Mouse (Mus musculus) layer of hippocampus, adult 2 months (tissue): ENCODE data around the gene Gm9044. TPM values are rescaled to one million over a fixed set of nuclear protein-coding genes. Genes with fewer than 3 reads are reported as not detected.
"Not testable (repeated sequence)": the region's sequence is repeated elsewhere in the genome, so short reads cannot be mapped to it uniquely, and the experiment has no call there.

ENCODE experiments used
- DNase-seq, 2 experiments: peaks; one replicate each; pipeline ENCODE4 v3.0.0; 2022; ENCODE audit warnings: low spot score in 2 of 2
- H3K27ac ChIP-seq: fragments of 200-600 bp; 2 replicates; pipeline ENCODE4 v1.8.1; 2022
- H3K4me3 ChIP-seq: fragments of 200-600 bp; 2 replicates; pipeline ENCODE4 v1.8.1; 2022; ENCODE audit warnings: mild to moderate bottlenecking
- CTCF ChIP-seq: fragments of 200-600 bp; conservative IDR thresholded peaks from 2 replicates; pipeline ENCODE4 v1.8.1; 2022; ENCODE audit warnings: antibody characterized with exemption, mild to moderate bottlenecking, moderate library complexity
- long read RNA-seq, 2 experiments: library from polyadenylated mRNA; stranded (forward); transcript quantifications; one replicate each; pipeline ENCODE4 v2.0.0; 2021; ENCODE audit warnings: borderline mapping rate in 2 of 2
- total RNA-seq, 2 experiments: library from RNA; stranded (reverse); gene quantifications; 2 replicates each; pipeline ENCODE4 v1.2.3; 2021

The Gm9044 gene
- total RNA-seq, result not detected
- long read RNA-seq, experiment 1, result 0 reads
- long read RNA-seq, experiment 2, result 0 reads

- H3K27ac ChIP-seq, DNase-seq, H3K4me3 ChIP-seq: not testable (repeated sequence)
Observed at GRCm38 (mm10) chr10:118332308-118332707, at the start of gene Gm9044. Gene Gm9044, minus strand, starts transcription at chr10:118332408.

- peak; percentile 85 to 86 for DNase-seq
- Histone ChIP-seq H3K4me3 (no peak overlapping the region), H3K27ac (no peak overlapping the region)
- peak; percentile 98 for TF ChIP-seq CTCF
Observed at GRCm38 (mm10) chr10:118370443-118370842, 38.2 kb upstream of the Gm9044 start.

GRCm38 (mm10) chr10:118369518-118369917, 37.3 kb upstream of the Gm9044 start:
- no peak for DNase-seq
- H3K27ac ChIP-seq, result no peak overlapping the region
- no peak overlapping the region for H3K4me3 ChIP-seq
- TF ChIP-seq CTCF, result no peak

GRCm38 (mm10) chr10:118354005-118354404, 21.8 kb upstream of the Gm9044 start, which contains the start of gene Gm9049:
Gene Gm9049, minus strand, starts transcription at chr10:118354105.
- H3K27ac ChIP-seq, DNase-seq, H3K4me3 ChIP-seq: not testable (repeated sequence)

GRCm38 (mm10) chr10:118348579-118348978, 16.4 kb upstream of the Gm9044 start, which contains the start of gene Gm9048:
Gene Gm9048, minus strand, starts transcription at chr10:118348679.
- H3K27ac ChIP-seq, H3K4me3 ChIP-seq, DNase-seq: not testable (repeated sequence)

- H3K4me3 ChIP-seq, H3K27ac ChIP-seq, DNase-seq: not testable (repeated sequence)
Observed at GRCm38 (mm10) chr10:118343155-118343554, 10.9 kb upstream of the Gm9044 start, which contains the start of gene Gm9046. Gene Gm9046, minus strand, starts transcription at chr10:118343255.

GRCm38 (mm10) chr10:118337731-118338130, 5.5 kb upstream of the Gm9044 start, which contains the start of gene Gm9045:
Gene Gm9045, minus strand, starts transcription at chr10:118337831.
- not testable (repeated sequence) for H3K4me3 ChIP-seq, H3K27ac ChIP-seq, DNase-seq

GRCm38 (mm10) chr10:118326869-118327268, 5.3 kb downstream of the Gm9044 start, which contains the start of gene Gm9040:
Gene Gm9040, minus strand, starts transcription at chr10:118326969.
- not testable (repeated sequence) for H3K4me3 ChIP-seq, DNase-seq, H3K27ac ChIP-seq

GRCm38 (mm10) chr10:118319024-118319423, 13.2 kb downstream of the Gm9044 start:
- no peak overlapping the region for H3K4me3 ChIP-seq
- no peak overlapping the region for H3K27ac ChIP-seq
- no peak for TF ChIP-seq CTCF
- DNase-seq, result no peak

- DNase-seq, H3K4me3 ChIP-seq, H3K27ac ChIP-seq: not testable (repeated sequence)
Observed at GRCm38 (mm10) chr10:118302133-118302532, 30.1 kb downstream of the Gm9044 start.

- TF ChIP-seq CTCF, result no peak
- Histone ChIP-seq H3K27ac (no peak within 1 kb of the TSS), H3K4me3 (no peak within 1 kb of the TSS)
- DNase-seq, result no peak
Observed at GRCm38 (mm10) chr10:118294938-118295337, 37.3 kb downstream of the Gm9044 start, which contains the start of gene Iltifb. Gene Iltifb, minus strand, starts transcription at chr10:118295038.

GRCm38 (mm10) chr10:118283016-118283415, 49.2 kb downstream of the Gm9044 start:
- not testable (repeated sequence) for DNase-seq, H3K27ac ChIP-seq, H3K4me3 ChIP-seq

GRCm38 (mm10) chr10:118282565-118282964, 49.6 kb downstream of the Gm9044 start:
- H3K27ac ChIP-seq, DNase-seq, H3K4me3 ChIP-seq: not testable (repeated sequence)

Other genes with a start within 250 kb of the Gm9044 start
- gene Mdm1, start 190.6 kb downstream of the Gm9044 start, total RNA-seq, result 10 to 100 TPM in 1 of 2 experiments, 1 to 10 TPM in 1; 9.5 to 10.5 TPM
- not detected for gene Il22, start 127.5 kb downstream of the Gm9044 start, total RNA-seq
- under 1 TPM; 0.69 to 0.92 TPM for gene Gm32717, start 91.6 kb downstream of the Gm9044 start, total RNA-seq
- under 1 TPM; 0.69 to 0.92 TPM for gene Gm32802, start 73.7 kb downstream of the Gm9044 start, total RNA-seq
- not detected for gene Iltifb, start 37.4 kb downstream of the Gm9044 start, total RNA-seq
- gene Gm9040, start 5.4 kb downstream of the Gm9044 start, total RNA-seq, result not detected
- gene Gm9045, start 5.4 kb upstream of the Gm9044 start, total RNA-seq, result not detected
- gene Gm9046, start 10.8 kb upstream of the Gm9044 start, total RNA-seq, result not detected
- not detected for gene Gm9048, start 16.3 kb upstream of the Gm9044 start, total RNA-seq
- gene Gm9049, start 21.7 kb upstream of the Gm9044 start, total RNA-seq, result not detected
- not detected for gene Ifng, start 108.6 kb upstream of the Gm9044 start, total RNA-seq